Mouse (Mus musculus) gastrocnemius, adult 2 months (tissue): Measurements from ENCODE around the gene Ank3. TPM values are rescaled to one million over a fixed set of nuclear protein-coding genes. Genes with fewer than 3 reads are reported as not detected.

Experiments used
- DNase-seq: peaks from one replicate; pipeline ENCODE4 v3.0.0; 2022
- H3K27ac ChIP-seq: fragments of 200-600 bp; 2 replicates; pipeline ENCODE4 v1.8.1; 2022; ENCODE audit warnings: mild to moderate bottlenecking
- H3K4me3 ChIP-seq: fragments of 200-600 bp; 2 replicates; pipeline ENCODE4 v1.8.1; 2022; ENCODE audit warnings: mild to moderate bottlenecking, moderate library complexity
- CTCF ChIP-seq: fragments of 200-600 bp; IDR thresholded peaks from 2 replicates; pipeline ENCODE4 v1.8.1; 2022; ENCODE audit warnings: antibody characterized with exemption, mild to moderate bottlenecking, moderate library complexity
- intact Hi-C: fragments of 180-260 bp; cut with DNase I; formaldehyde crosslinking; loops from one replicate; pipeline ENCODE4 v1.15.1; 2025
- total RNA-seq, 2 experiments: library from RNA; stranded (reverse); gene quantifications; 2 replicates each; pipeline ENCODE4 v1.2.3; 2021

Ank3 gene
- total RNA-seq, 2 experiments from 2014 or later: 97.9 to 110 TPM

DNA sequence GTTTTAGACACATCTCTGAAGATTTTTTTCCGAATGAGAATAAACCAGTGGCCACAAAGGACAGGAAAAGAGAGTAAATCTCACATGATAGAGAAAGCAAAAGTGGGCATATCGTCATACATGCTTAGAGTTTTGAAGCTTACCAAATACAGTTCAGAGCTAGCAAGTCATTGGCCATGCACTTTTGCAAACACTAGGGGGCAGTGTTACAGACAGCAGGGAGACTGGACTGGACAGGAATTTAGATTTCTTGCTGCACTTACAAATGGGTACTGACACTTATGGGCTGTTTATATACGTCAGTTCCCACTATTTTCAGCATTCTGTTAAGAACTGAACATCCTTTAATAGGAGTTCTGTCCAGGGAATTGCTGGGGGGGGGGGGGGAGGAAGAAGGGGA lies 257.7 kb downstream of the Ank3 start:
- TF ChIP-seq CTCF: peak; percentile 91
- Histone ChIP-seq H3K27ac (no peak overlapping the region), H3K4me3 (peak overlapping the region; percentile 29; the same call in 1 of the 2 replicates)
- intact Hi-C loops: no loop called here
- DNase-seq: peak; percentile 52

DNA sequence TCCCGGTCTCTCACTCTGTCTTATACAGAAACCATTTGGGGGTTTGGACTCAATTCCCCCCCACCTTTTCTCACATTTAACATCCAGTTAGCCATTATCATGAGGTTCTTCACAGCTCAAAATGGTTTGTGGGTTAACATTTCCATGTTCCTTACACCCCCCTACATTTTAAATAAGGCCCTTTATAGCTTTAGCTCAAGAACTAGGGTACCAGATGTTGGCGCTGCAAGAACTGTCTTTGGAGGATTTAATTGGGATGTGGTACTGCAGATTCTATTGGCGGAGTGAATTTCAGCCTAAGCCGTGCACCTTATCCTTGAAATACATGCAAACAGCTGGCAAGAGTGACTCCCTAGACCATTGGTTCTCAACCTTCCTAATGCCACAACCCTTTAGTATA lies 261.2 kb downstream of the Ank3 start:
- intact Hi-C loops: loop anchor here (10.0 kb wide), 1 partner anchor 305 kb away; no protein-coding TSS in a partner anchor
- H3K4me3 ChIP-seq: no peak overlapping the region
- DNase-seq: no peak
- H3K27ac ChIP-seq: no peak overlapping the region
- no peak for TF ChIP-seq CTCF

DNA sequence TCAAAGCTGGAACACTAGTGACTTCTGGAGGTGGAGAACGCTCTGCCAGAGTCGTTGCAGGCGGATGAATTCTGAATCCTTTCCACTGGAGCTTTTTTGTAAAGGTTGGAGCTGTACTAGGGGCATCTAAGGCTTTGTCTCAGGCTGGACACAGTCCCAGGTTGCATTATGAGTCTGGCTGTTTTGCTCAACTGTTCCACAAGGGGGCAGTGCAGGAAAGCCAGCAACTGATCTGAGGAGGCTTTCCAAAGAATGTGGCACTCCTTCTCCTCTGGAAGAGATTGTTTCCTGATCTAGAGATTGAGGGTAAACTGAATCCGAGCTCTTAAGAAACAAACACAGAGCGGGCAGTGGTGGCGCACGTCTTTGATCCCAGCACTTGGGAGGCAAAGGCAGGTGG lies 263.8 kb downstream of the Ank3 start:
- Histone ChIP-seq H3K4me3 (no peak overlapping the region; the same call in 1 of the 2 replicates), H3K27ac (no peak overlapping the region; the same call in 1 of the 2 replicates)
- TF ChIP-seq CTCF: peak; percentile 92
- DNase-seq: peak; percentile 77
- intact Hi-C loops: loop anchor here (1.0 to 10.0 kb wide), 2 partner anchors 131 to 302 kb away; no protein-coding TSS in a partner anchor

DNA sequence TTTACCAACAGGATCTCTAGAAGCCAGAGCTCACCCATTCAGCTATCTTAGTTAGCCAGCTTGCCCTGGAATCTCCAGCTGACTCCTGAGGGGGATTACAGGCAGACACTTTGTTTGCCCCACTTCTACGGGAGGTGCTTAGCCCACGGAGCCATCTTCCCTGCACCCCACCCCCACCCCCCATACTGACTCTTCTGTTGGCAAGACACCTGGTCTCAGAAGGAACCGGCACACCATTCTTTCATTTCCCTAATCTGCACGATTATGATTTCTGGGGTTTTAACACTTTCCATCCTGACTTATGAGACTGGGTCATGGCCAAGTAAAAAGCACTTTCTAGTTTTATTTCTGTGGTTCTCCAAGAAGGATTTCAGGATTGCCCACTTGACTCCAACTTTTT lies 268.9 kb downstream of the Ank3 start:
- DNase-seq: no peak
- no peak for TF ChIP-seq CTCF
- no peak overlapping the region for H3K4me3 ChIP-seq
- intact Hi-C loops: loop anchor here (10.0 kb wide), 1 partner anchor 297 kb away; no protein-coding TSS in a partner anchor
- H3K27ac ChIP-seq: no peak overlapping the region

DNA sequence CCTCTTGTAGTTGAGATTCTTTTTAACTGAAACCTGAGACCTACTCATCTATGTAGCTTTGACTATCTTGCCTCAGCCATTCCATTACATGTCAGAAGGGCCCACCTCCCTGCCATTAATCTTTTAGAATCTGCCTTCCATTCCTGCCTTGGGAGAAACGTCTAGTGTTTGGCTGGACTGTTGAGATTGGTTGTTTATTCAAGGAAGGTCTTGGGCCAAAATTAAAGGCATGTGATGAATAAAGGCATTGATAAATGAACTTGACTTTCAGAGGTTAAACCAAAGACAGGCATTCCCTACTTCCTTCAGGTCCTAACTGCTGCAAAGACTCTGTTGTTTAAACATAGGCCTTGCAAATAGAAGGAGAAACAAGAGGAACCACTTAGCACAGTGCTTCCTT lies 271.9 kb downstream of the Ank3 start:
- no peak for DNase-seq
- intact Hi-C loops: no loop called here
- Histone ChIP-seq H3K4me3 (no peak overlapping the region), H3K27ac (no peak overlapping the region)
- no peak for TF ChIP-seq CTCF

DNA sequence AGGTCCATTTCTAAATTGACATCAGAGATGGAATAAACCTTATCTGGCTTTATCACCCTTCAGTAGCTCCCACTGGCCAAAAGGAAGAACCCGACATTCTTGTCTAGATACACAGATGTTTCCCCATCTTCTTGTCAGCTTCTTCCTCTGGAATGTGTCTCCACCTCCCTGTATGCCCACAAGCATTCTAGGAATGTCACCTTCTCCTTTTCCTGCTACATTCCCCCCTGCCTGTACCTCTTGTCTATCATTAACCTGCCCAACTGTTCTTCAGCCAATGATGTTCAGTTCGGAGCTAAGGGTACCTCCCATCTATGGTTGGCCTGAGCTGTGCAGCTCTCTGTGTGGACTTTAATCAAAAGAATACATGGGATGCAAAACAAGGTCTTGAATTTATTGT lies 272.4 kb downstream of the Ank3 start:
- Histone ChIP-seq H3K4me3 (no peak overlapping the region), H3K27ac (no peak overlapping the region)
- intact Hi-C loops: no loop called here
- no peak for DNase-seq
- no peak for TF ChIP-seq CTCF

DNA sequence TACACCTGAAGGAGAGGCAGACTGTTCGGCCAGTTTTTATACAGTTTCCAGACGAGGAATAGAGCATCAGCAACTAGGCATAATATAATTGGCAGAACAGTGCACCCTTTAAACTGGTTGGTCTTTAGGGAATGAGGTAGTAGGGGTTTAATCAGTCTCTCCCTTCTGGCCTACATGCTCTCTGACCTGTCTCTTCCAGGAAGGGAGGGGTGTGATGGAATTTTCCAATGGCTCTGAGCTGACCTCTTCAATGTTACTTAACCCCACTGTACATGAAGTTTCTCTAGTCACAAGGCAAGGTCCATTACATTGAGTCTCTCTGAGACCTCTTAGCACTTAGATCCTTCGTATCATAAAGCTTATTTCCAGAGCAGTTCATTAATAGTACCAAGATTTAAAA lies 272.9 kb downstream of the Ank3 start:
- intact Hi-C loops: no loop called here
- DNase-seq: no peak
- no peak overlapping the region for H3K27ac ChIP-seq
- no peak for TF ChIP-seq CTCF
- no peak overlapping the region for H3K4me3 ChIP-seq

DNA sequence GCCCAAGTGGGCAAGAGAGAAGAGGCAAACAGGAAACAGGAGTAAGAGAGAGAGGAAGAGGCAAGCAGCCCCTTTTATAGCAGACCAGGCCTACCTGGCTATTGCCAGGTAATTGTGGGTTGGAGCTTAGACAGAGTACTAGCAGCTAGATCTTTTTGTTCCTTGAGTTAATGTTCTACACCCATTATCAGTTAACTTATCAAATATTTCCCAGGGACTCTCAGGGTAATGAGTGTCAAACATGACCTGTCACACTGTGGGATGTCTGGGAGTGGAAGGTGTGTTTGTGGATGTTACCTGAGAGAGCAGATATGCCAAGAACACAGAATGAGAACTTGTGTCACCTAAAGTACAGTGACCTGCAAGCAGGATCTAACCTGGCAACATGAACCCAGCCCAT lies 274.0 kb downstream of the Ank3 start:
- no peak for DNase-seq
- intact Hi-C loops: no loop called here
- no peak overlapping the region for H3K27ac ChIP-seq
- H3K4me3 ChIP-seq: no peak overlapping the region
- no peak for TF ChIP-seq CTCF

DNA sequence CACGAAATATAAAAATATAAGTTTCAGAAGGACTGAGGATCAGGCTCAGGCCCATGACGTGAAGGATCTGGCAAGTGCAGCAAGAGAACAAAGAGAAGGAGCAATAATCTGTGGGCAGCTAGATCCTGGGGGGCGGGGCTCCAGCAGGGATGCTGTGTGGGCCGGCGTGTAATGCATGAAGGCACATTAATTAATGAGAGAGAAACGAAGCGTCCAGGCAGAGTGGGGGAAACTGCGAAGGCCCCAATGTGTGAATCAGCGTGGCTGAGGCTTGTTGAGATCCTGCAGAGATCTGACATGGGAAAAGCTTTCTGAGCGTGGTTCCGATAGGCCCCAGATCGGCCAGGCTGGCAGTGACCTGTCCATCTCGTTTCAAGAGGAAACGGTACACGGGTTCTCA lies 279.7 kb downstream of the Ank3 start:
- H3K27ac ChIP-seq: no peak overlapping the region
- H3K4me3 ChIP-seq: no peak overlapping the region
- TF ChIP-seq CTCF: no peak
- no peak for DNase-seq
- intact Hi-C loops: no loop called here

DNA sequence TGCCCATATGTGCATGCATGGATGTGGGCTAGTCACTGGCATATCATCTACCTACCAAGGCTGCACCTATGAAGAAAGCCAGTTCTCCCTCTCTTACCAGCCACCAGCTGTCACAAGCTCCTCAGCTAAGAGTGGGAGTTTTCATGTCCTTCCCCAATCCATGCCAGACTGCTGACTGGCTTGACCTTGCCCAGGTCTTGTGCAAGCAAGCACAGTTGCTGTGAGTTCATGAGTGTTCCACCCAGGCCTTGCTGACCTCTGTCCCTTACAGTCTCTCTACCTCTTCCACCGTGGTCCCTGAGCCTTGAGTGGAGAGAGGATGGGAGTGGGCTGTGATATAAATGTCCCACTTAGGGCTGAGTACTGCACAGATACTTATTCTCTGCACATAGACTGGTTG lies 287.8 kb downstream of the Ank3 start:
- peak; percentile 31 for DNase-seq
- intact Hi-C loops: no loop called here

DNA sequence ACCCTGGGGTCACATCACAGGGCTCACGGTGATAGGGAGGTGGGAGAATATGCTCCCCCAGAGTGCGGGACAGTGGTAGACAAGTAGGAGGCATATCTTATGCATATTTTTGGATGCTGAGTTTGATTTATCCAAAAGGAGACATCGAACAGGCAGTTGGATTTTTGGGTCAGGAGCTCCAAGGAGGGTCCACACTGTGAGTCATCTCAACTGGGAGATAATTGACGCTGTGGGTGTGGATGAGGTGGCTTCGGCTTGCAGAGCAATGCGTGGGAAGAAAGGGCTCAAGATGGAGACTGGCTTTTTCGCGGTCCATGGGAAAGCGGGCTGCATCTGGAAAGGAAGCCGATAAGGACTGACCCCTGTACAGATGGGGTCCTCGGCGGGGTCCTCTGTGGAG lies 290.5 kb downstream of the Ank3 start:
- no peak for DNase-seq
- no peak overlapping the region for H3K27ac ChIP-seq
- no peak overlapping the region for H3K4me3 ChIP-seq
- intact Hi-C loops: no loop called here
- TF ChIP-seq CTCF: no peak

More for the DNA sequence above, 287.8 kb downstream of the Ank3 start:
- no peak for TF ChIP-seq CTCF
- H3K4me3 ChIP-seq: no peak overlapping the region
- no peak overlapping the region for H3K27ac ChIP-seq

DNA sequence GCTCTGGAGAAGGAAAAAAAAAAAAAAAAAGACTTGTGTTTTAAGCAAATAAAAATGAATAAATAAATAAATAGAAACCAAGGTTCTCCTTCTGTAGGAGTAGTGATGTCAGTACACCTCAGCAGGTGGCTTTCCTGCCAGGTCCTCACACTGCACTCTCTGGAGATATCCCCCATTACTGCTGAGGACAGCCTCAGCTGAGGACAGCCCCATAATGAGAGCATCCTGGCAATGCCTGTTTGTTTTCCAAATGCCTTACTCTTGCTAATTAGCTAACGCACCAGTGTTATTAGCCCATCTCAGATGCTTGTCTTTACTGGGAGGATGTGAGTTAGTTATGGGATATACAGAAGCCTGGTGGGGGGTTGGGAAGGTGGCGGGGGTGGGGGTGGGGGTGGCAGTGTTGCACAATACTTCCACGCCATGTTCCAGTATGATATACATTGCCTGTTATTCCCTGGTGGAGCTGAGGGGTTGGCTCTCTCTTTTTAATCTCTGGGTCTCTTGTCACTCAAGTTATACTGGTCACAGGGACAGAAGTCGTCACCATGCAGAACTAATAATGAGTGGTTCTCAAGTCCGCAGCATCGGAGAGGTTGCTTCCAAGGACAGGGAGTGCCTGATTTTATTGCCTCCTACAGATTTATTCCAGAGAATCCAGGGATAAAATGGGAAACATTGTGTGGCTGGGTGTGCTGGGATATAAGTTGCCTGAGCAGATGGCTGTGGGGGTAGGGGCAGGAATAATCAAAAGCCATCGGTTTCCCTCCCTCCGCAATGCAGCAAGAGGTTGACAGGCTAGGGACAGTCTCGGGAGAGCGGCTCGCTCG lies 291.8 kb downstream of the Ank3 start:
- Histone ChIP-seq H3K4me3 (no peak overlapping the region), H3K27ac (no peak overlapping the region)
- TF ChIP-seq CTCF: no peak
- no peak for DNase-seq
- intact Hi-C loops: no loop called here

DNA sequence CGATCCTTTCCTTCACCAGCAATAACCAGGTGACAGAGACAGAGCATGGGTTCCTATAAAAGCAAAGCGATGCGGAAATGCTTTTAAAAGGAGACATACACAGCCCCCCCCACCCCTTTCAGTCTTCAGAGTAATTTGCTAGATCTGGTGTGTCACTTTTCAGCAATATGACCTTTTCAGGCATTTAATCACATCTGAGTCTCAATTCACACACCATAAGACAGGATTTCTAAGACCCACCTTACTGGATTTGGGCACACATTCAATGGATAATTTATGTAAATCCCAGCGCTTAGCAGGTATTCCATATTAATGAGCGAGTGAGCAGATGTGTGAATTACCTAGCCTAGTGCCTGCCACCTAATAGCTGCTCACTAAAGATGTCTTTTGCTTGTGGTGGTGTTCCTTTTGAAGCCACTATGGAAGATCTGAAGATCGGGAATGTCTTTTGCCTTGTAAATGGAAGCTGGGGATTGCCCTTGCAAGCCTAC lies 292.4 kb downstream of the Ank3 start:
- H3K4me3 ChIP-seq: no peak overlapping the region
- no peak for TF ChIP-seq CTCF
- intact Hi-C loops: no loop called here
- no peak overlapping the region for H3K27ac ChIP-seq
- DNase-seq: no peak

DNA sequence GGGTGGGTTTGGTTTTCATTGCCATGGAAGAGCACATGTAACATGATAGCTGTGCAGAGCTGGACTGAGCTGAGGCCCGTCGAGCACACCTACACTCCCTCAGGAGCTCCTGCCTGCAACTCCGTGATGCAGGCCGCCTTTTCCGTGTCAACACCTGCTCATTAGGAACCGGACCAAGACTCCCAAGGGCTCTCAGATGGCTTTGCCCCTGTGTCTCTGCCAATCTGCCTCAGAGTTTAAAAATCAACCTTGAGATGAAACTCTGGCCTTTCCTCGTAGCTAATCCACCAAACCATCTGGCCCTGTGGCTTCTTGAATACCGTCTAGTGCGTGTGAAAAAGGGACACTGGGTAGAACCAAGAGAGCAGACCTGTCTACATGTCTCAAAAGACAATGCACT lies 297.4 kb downstream of the Ank3 start:
- Histone ChIP-seq H3K27ac (no peak overlapping the region), H3K4me3 (no peak overlapping the region)
- peak; percentile 28 for DNase-seq
- TF ChIP-seq CTCF: no peak
- intact Hi-C loops: no loop called here
